Mouse (Mus musculus) lung, embryonic 14.5 days (tissue): Measurements from ENCODE around the gene AC124108.1. TPM values are rescaled to one million over a fixed set of nuclear protein-coding genes. Genes with fewer than 3 reads are reported as not detected.

Source experiments
- ATAC-seq: fragments of 200-750 bp; cut with Nextera tagmentation; 2 replicates; pipeline ENCODE4 v1.8.0; 2017; ENCODE audit warnings: mild to moderate bottlenecking, moderate TSS enrichment, moderate library complexity; ENCODE audit not compliant: insufficient read depth
- DNase-seq: peaks from one replicate; pipeline ENCODE4 v3.0.0-alpha.2; 2015
- H3K27ac ChIP-seq: fragments of 300-500 bp; sonication (generic); 2 replicates; pipeline ENCODE4 v1.5.1; 2014; ENCODE audit warnings: low read depth, mild to moderate bottlenecking, moderate library complexity
- H3K27me3 ChIP-seq: fragments of 300-500 bp; sonication (generic); 2 replicates; pipeline ENCODE4 v1.6.1; 2014; ENCODE audit warnings: low read length, control low read depth; ENCODE audit not compliant: insufficient read depth
- H3K36me3 ChIP-seq: fragments of 300-500 bp; sonication (generic); 2 replicates; pipeline ENCODE4 v1.6.1; 2014; ENCODE audit warnings: control low read depth; ENCODE audit not compliant: insufficient read depth
- H3K4me1 ChIP-seq: fragments of 300-500 bp; sonication (generic); 2 replicates; pipeline ENCODE4 v1.6.1; 2014; ENCODE audit warnings: antibody characterized with exemption, control low read depth; ENCODE audit not compliant: insufficient read depth
- H3K4me2 ChIP-seq: fragments of 300-500 bp; sonication (generic); 2 replicates; pipeline ENCODE4 v1.6.1; 2014; ENCODE audit warnings: mild to moderate bottlenecking
- H3K4me3 ChIP-seq: fragments of 300-500 bp; sonication (generic); 2 replicates; pipeline ENCODE4 v1.5.1; 2014; ENCODE audit warnings: low read depth, low read length
- H3K9ac ChIP-seq: fragments of 300-500 bp; sonication (generic); 2 replicates; pipeline ENCODE4 v1.6.1; 2014
- H3K9me3 ChIP-seq: fragments of 300-500 bp; sonication (generic); 2 replicates; pipeline ENCODE4 v1.6.1; 2016; ENCODE audit warnings: low read depth, low read length, control low read depth
- CTCF ChIP-seq: IDR thresholded peaks from 2 replicates; pipeline ENCODE4 v1.5.1; 2016; ENCODE audit warnings: antibody characterized with exemption, low read depth
- WGBS: fragments of 180-500 bp; shearing (Covaris S2); extraction: QIAGEN DNeasy Blood & Tissue Kit; methylation state at CpG from one replicate; pipeline ENCODE4 v1.1.7; 2014; 5-methylcytosine and 5-hydroxymethylcytosine counted together
- polyA plus RNA-seq: library from polyadenylated mRNA; unstranded; fragments of >200 nt; fragmentation: Nextera tagmentation; extraction: Ambion mirVana; gene quantifications from 2 replicates; pipeline ENCODE4 v1.2.1, GENCODE M21; 2014

The AC124108.1 gene
- polyA plus RNA-seq, 1 experiment from 2014 or later: 1.0 TPM

DNA sequence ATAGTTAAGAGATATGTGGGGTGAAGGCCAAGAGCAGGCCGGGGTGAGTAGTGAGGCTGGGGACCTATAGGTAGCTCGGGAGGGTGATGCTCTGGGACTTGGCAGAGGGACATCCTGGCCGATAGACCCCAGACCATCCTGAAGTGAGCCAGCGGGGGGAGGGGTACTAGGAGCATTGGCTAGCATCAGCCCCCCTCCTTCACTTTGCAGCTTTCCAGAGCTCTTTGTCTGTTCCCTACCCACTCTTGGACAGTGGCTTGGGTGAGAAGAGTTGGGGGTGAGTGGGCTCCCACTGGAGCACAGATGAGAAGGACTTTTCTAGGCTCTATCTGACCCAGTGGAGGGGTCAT lies 10.2 kb downstream of the AC124108.1 start:
- no peak for DNase-seq
- ATAC-seq: no peak
- H3K27ac ChIP-seq: peak overlapping the region; percentile 50; the same call in 1 of the 2 replicates
- H3K4me3 ChIP-seq: no peak overlapping the region
- H3K4me1 ChIP-seq: peaks cover 4% of the 10 kb centered on the region; the same call in 1 of the 2 replicates
- no peaks in the 10 kb centered on the region for H3K9me3 ChIP-seq
- no peaks in the 10 kb centered on the region; the same call in 1 of the 2 replicates for H3K27me3 ChIP-seq
- no peak overlapping the region for H3K4me2 ChIP-seq
- 29% methylated on average over 4 of the region's 4 CpGs for WGBS
- no peak overlapping the region for H3K9ac ChIP-seq
- TF ChIP-seq CTCF: no peak
- H3K36me3 ChIP-seq: no peaks in the 10 kb centered on the region

DNA sequence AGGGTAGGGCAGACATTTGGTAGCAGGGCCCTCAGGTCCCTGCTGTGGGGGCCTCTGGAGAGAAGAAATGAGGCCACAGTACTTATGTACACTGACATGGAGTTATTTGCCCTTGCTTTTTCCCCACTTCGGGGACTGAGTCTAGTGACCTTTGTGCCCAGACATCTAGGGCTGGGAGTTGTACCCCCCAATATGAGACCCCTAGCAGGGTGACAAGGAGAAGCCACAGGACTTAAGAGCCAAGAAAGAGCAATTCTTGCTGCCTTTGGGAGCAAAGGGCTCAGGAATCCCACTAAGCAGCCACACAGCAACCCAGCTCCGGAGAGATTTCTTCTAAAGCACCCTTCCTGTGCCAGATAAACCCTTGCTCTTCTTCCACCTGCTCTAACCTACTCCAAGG lies 10.7 kb downstream of the AC124108.1 start:
- peak overlapping the region; percentile 50; the same call in 1 of the 2 replicates for H3K27ac ChIP-seq
- TF ChIP-seq CTCF: no peak
- H3K4me1 ChIP-seq: peaks cover 4% of the 10 kb centered on the region; the same call in 1 of the 2 replicates
- no peaks in the 10 kb centered on the region for H3K36me3 ChIP-seq
- H3K4me3 ChIP-seq: no peak overlapping the region
- DNase-seq (no peak), ATAC-seq (no peak)
- no peaks in the 10 kb centered on the region for H3K9me3 ChIP-seq
- H3K9ac ChIP-seq: no peak overlapping the region
- H3K27me3 ChIP-seq: no peaks in the 10 kb centered on the region; the same call in 1 of the 2 replicates
- no peak overlapping the region for H3K4me2 ChIP-seq
- 37% methylated on average over 2 of the region's 2 CpGs for WGBS

DNA sequence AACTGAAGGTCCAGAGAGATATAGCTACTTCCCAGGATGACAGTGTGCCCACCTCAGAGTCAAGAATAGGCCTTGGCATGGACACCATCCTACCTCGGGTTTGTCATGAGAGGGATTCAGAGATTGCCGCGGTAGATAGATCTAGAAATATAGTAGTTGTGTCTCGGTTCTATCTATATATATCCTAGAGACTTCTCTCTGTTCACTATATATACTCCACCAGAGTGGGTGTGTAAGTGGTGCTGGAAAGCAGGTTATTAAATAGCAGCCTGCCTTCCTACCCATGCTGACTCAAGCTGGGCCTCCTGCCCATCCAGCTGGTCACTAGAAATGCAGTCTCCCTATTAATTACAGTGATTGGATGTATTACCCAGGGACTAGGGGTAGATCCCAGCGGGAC lies 11.5 kb downstream of the AC124108.1 start:
- peaks cover 4% of the 10 kb centered on the region; the same call in 1 of the 2 replicates for H3K4me1 ChIP-seq
- H3K4me2 ChIP-seq: no peak overlapping the region
- TF ChIP-seq CTCF: no peak
- no peak overlapping the region for H3K9ac ChIP-seq
- H3K9me3 ChIP-seq: no peaks in the 10 kb centered on the region
- 87% methylated on average over 5 of the region's 5 CpGs for WGBS
- H3K27ac ChIP-seq: no peak overlapping the region
- no peaks in the 10 kb centered on the region for H3K36me3 ChIP-seq
- no peaks in the 10 kb centered on the region; the same call in 1 of the 2 replicates for H3K27me3 ChIP-seq
- ATAC-seq (no peak), DNase-seq (no peak)
- no peak overlapping the region for H3K4me3 ChIP-seq

DNA sequence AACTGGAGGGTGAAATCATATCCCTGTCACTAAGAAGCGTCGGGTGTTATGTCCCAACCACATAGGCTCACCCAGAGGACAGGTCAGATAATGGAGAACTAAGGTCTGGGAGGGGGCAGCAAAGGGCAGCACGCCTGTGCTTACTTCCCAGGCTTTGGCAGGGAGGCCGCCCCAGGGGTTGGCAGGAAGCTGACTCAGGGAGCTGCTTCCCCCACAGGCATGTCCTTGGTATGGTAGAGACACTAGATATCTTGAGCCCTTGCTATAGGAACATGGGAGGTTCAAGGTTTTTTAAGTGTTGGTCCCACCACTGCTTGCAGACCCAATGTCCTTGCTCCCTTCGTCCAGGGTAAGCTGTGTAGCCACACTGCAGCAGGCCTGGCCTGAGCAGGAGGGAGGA lies 14.7 kb downstream of the AC124108.1 start:
- H3K4me1 ChIP-seq: no peaks in the 10 kb centered on the region
- ATAC-seq (no peak), DNase-seq (no peak)
- H3K27me3 ChIP-seq: no peaks in the 10 kb centered on the region
- 41% methylated on average over 5 of the region's 5 CpGs for WGBS
- H3K9me3 ChIP-seq: no peaks in the 10 kb centered on the region
- no peak overlapping the region for H3K4me3 ChIP-seq
- TF ChIP-seq CTCF: no peak
- H3K9ac ChIP-seq: no peak overlapping the region
- H3K4me2 ChIP-seq: no peak overlapping the region
- H3K27ac ChIP-seq: no peak overlapping the region
- no peaks in the 10 kb centered on the region for H3K36me3 ChIP-seq

DNA sequence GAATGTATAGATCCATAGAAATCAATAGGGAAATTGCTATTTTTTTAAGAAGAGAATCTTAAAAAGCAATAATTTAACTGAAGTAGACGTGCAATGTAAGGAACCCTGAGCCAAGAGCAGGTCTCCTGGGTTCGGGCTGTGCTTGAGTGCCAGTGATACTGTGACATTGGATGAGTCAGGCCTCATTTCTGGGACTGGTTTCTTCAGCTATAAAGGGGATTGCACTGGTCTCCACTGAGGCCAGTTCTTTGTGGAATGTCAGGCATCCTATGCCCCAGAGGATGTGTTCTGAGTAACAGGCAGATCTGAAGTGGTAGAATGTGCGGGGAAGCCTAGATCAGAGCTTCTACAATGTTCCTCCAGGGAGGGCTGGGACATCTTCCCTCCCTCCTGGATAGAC lies 15.6 kb downstream of the AC124108.1 start:
- DNase-seq (no peak), ATAC-seq (no peak)
- Histone ChIP-seq H3K9me3 (no peaks in the 10 kb centered on the region), H3K27me3 (no peaks in the 10 kb centered on the region), H3K36me3 (no peaks in the 10 kb centered on the region), H3K4me3 (no peak overlapping the region), H3K4me1 (peaks cover 4% of the 10 kb centered on the region; the same call in 1 of the 2 replicates), H3K4me2 (no peak overlapping the region), H3K27ac (no peak overlapping the region), H3K9ac (no peak overlapping the region)
- 71% methylated on average over 3 of the region's 3 CpGs for WGBS
- no peak for TF ChIP-seq CTCF

DNA sequence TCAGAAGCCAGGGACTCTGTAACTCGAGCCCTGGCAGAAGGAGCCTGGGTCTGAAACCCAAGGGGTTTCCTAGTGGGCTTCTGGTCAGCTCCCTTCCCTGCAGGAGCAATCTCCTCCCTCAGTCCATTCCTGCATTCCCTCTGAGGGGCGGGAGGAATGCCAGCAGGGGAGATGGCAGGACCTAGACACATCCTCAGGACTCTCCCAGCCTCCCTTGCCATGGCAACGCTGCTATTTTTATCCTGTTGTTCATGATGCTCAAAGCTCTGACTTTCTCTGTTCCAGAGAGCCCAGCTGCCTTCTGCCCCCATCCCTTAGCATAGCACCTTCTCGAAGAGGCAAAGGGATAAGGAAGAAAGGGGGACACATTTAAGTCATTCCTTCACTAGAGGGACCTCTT lies 16.9 kb downstream of the AC124108.1 start:
- no peak overlapping the region for H3K27ac ChIP-seq
- 10% methylated on average over 4 of the region's 4 CpGs for WGBS
- DNase-seq (no peak), ATAC-seq (no peak)
- H3K4me1 ChIP-seq: peaks cover 7% of the 10 kb centered on the region; the same call in 1 of the 2 replicates
- H3K9ac ChIP-seq: no peak overlapping the region
- no peaks in the 10 kb centered on the region for H3K9me3 ChIP-seq
- H3K36me3 ChIP-seq: no peaks in the 10 kb centered on the region
- no peak overlapping the region for H3K4me3 ChIP-seq
- H3K27me3 ChIP-seq: no peaks in the 10 kb centered on the region
- no peak for TF ChIP-seq CTCF
- no peak overlapping the region for H3K4me2 ChIP-seq

DNA sequence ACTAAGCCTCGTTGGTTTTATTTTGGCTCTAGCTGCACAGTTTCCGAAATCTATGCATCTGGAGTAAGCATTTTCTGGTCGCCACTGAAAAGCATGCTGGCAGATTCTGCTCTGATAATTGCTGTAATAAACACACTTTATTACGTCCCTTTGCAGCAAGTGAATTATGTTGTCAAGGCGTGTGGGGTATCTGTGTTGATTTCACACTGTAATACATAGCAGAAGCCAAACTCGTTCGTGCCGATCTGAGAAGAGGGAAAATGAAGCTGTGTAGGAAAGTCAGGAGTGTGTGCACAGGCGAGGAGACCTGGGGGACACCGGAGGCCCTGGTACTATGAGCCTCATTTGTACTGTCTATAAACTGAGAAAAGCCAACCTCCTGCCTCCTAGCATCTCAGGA lies 18.1 kb downstream of the AC124108.1 start:
- Histone ChIP-seq H3K27ac (no peak overlapping the region), H3K4me1 (peaks cover 7% of the 10 kb centered on the region; the same call in 1 of the 2 replicates), H3K9ac (no peak overlapping the region), H3K27me3 (no peaks in the 10 kb centered on the region), H3K4me3 (no peak overlapping the region), H3K36me3 (no peaks in the 10 kb centered on the region), H3K4me2 (no peak overlapping the region), H3K9me3 (no peaks in the 10 kb centered on the region)
- ATAC-seq (no peak), DNase-seq (no peak)
- TF ChIP-seq CTCF: no peak
- 66% methylated on average over 10 of the region's 10 CpGs for WGBS

DNA sequence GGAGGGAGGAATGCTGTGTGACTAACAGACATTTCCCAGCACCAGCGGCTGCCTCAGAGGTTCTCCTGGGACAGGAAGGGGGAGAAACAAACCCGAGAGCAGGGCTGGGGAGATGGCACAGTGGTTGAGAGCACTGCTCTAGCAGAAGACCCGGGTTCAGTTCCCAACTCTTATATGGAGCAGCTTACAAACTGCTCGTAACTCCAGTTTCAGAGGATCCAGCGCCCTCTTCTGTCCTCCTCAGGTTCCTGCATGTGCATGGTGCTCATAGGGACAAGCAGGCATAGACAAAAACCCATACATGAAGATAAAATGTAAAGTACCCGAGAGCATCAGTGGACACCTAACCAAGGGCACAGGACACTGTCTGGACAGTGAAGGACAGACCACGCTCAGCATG lies 19.7 kb downstream of the AC124108.1 start:
- H3K27me3 ChIP-seq: no peaks in the 10 kb centered on the region
- ATAC-seq (no peak), DNase-seq (peak; percentile 80)
- H3K9me3 ChIP-seq: no peaks in the 10 kb centered on the region
- TF ChIP-seq CTCF: peak; percentile 68
- H3K9ac ChIP-seq: no peak overlapping the region
- H3K4me2 ChIP-seq: no peak overlapping the region
- H3K4me1 ChIP-seq: peaks cover 7% of the 10 kb centered on the region; the same call in 1 of the 2 replicates
- H3K27ac ChIP-seq: no peak overlapping the region
- no peaks in the 10 kb centered on the region for H3K36me3 ChIP-seq
- no peak overlapping the region for H3K4me3 ChIP-seq
- 17% methylated on average over 7 of the region's 7 CpGs for WGBS
